9 mouse cellular contexts compared by ENCODE assay signal in the genomic region with DNA sequence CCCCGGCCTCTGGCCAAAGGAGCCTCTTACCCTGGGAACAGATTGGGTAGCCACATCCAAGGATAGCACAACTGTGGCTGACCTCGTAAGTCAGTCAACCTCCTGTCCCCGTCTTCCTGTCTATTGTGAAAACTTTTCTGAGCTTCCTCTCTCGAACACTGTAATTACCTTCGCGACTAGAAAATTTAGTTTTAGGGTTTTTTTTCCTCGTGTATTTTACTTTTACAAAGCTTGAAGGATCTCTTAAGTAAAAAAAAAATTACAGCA. TPM values are rescaled to one million over a fixed set of nuclear protein-coding genes. Genes with fewer than 3 reads are reported as not detected.
DNase-seq lines count a peak whose midpoint lies in the region; ATAC-seq and TF ChIP-seq lines count a peak whose summit lies in the region.
"Had no signal": no experiment of that assay in that cellular context is flagged by ENCODE, and none has a peak within 500 bp of the region (broad histone marks: within the 10 kb centered on the region; RNA-seq: fewer than 3 reads in every experiment).

No protein-coding gene starts in this region.

- no peak for TF ChIP-seq CTCF in kidney, postnatal 0 days (IDR thresholded peaks at IDR 0.05; ENCODE audit: low read depth)
- no peak for TF ChIP-seq CTCF in cortical plate, adult 2 months (IDR thresholded peaks at IDR 0.05; ENCODE audit: extremely low read depth, insufficient read depth, low read length)
- no peak for TF ChIP-seq CTCF in hindbrain, postnatal 0 days (IDR thresholded peaks at IDR 0.05; ENCODE audit: low read depth)

- WGBS in kidney, postnatal 0 days: 2% methylated on average over 7 of the region's 7 CpGs
- 7% methylated on average over 7 of the region's 7 CpGs for WGBS in hindbrain, postnatal 0 days
- WGBS in midbrain, embryonic 15.5 days: 2% methylated on average over 7 of the region's 7 CpGs

- no peak; the same call in 1 of the 2 replicates for ATAC-seq in kidney, postnatal 0 days (replicated peaks; ENCODE audit: low FRiP score, low read depth)
- no peak for ATAC-seq in hindbrain, postnatal 0 days
- ATAC-seq in midbrain, embryonic 15.5 days (replicated peaks): no peak

- no peaks in the 10 kb centered on the region for H3K9me3 ChIP-seq in kidney, postnatal 0 days (replicated peaks; ENCODE audit: low read length)
- H3K9me3 ChIP-seq in hindbrain, postnatal 0 days (ENCODE audit: low read length): no peaks in the 10 kb centered on the region
- no peaks in the 10 kb centered on the region for H3K9me3 ChIP-seq in midbrain, embryonic 15.5 days

- TF ChIP-seq POLR2A in cortical plate, adult 2 months (IDR thresholded peaks at IDR 0.05; ENCODE audit: extremely low read depth, insufficient read depth, low read length): no peak

- H3K4me2 ChIP-seq in kidney, postnatal 0 days (ENCODE audit: low read length): peak overlapping the region; percentile 92
- peak overlapping the region; percentile 88 for H3K4me2 ChIP-seq in hindbrain, postnatal 0 days (ENCODE audit: low read depth, low read length)
- peak overlapping the region; percentile 82 for H3K4me2 ChIP-seq in midbrain, embryonic 15.5 days

- peak overlapping the region; percentile 94 for H3K4me3 ChIP-seq in kidney, postnatal 0 days (replicated peaks; ENCODE audit: low read depth, low read length)
- peak overlapping the region; percentile 92 for H3K4me3 ChIP-seq in cortical plate, adult 2 months (ENCODE audit: insufficient read depth, low read length)
- H3K4me3 ChIP-seq in hindbrain, postnatal 0 days (ENCODE audit: low read length): peak overlapping the region; percentile 78
- peak overlapping the region; percentile 81 for H3K4me3 ChIP-seq in midbrain, embryonic 15.5 days

- H3K9ac ChIP-seq in kidney, postnatal 0 days (ENCODE audit: low read depth, low read length): peak overlapping the region; percentile 85
- peak overlapping the region; percentile 75 for H3K9ac ChIP-seq in hindbrain, postnatal 0 days (replicated peaks; ENCODE audit: low read length)
- peak overlapping the region; percentile 87 for H3K9ac ChIP-seq in midbrain, embryonic 15.5 days

- H3K27me3 ChIP-seq in kidney, postnatal 0 days (ENCODE audit: insufficient read depth, low read length): no peaks in the 10 kb centered on the region
- no peaks in the 10 kb centered on the region for H3K27me3 ChIP-seq in hindbrain, postnatal 0 days (ENCODE audit: insufficient read depth, low read length)
- no peaks in the 10 kb centered on the region for H3K27me3 ChIP-seq in midbrain, embryonic 15.5 days (replicated peaks)

- no peak overlapping the region for H3K27ac ChIP-seq in kidney, postnatal 0 days
- no peak overlapping the region for H3K27ac ChIP-seq in cortical plate, adult 2 months (ENCODE audit: insufficient read depth, low read length)
- H3K27ac ChIP-seq in hindbrain, postnatal 0 days: 0 out of 2 replicates have a peak overlapping the region, but pooled peaks have one; percentile 71
- H3K27ac ChIP-seq in midbrain, embryonic 15.5 days: no peak overlapping the region

- DNase-seq in kidney, postnatal 0 days (ENCODE audit: low spot score): peak; percentile 13
- DNase-seq in kidney, postnatal 25 days: no peak
- DNase-seq in hindbrain, postnatal 0 days (ENCODE audit: low spot score): no peak
- no peak for DNase-seq in gastrocnemius, postnatal 25 days
- DNase-seq in right cerebral cortex, adult 2 months (ENCODE audit: low spot score in 2 of 2): no peak
- DNase-seq in left cerebral cortex, adult 18-20 months (ENCODE audit: low spot score in 2 of 2): no peak

- H3K4me1 ChIP-seq in kidney, postnatal 0 days (replicated peaks; ENCODE audit: insufficient read depth, low read length): no peaks in the 10 kb centered on the region
- H3K4me1 ChIP-seq in cortical plate, adult 2 months (ENCODE audit: control insufficient read depth, insufficient read depth, low read length): no peaks in the 10 kb centered on the region; the same call in 1 of the 2 replicates
- peaks cover 7% of the 10 kb centered on the region; the same call in 1 of the 2 replicates for H3K4me1 ChIP-seq in hindbrain, postnatal 0 days (ENCODE audit: insufficient read depth, low read length)
- H3K4me1 ChIP-seq in midbrain, embryonic 15.5 days: peaks cover 11% of the 10 kb centered on the region

- H3K36me3 ChIP-seq in kidney, postnatal 0 days (ENCODE audit: insufficient read depth, low read length): peaks cover 19% of the 10 kb centered on the region; the same call in 1 of the 2 replicates
- H3K36me3 ChIP-seq in hindbrain, postnatal 0 days (ENCODE audit: insufficient read depth, low read length): peaks cover 12% of the 10 kb centered on the region
- peaks cover 23% of the 10 kb centered on the region for H3K36me3 ChIP-seq in midbrain, embryonic 15.5 days (replicated peaks)

RNA-seq across cellular contexts. Expression of a gene that starts 0.8 kb away (rescaled TPM):
- polyA plus RNA-seq in kidney, postnatal 0 days (2015; fragmentation: Nextera tagmentation; extraction: Ambion mirVana): 19.0 and 19.4 TPM in 2 replicates
- 24.0 and 26.7 TPM in 2 replicates for polyA plus RNA-seq in cortical plate, adult 2 months (2012; rRNA removed)
- 27.1 and 32.6 TPM in 2 replicates for total RNA-seq in hindbrain, postnatal 0 days (2014; rRNA removed)
- 15.1 and 15.3 TPM in 2 replicates for polyA plus RNA-seq in hindbrain, postnatal 0 days (2015; fragmentation: Nextera tagmentation; extraction: Ambion mirVana)
- polyA plus RNA-seq in midbrain, embryonic 15.5 days (2015; fragmentation: Nextera tagmentation; extraction: Ambion mirVana): 16.8 and 17.0 TPM in 2 replicates
- total RNA-seq in gastrocnemius, postnatal 25 days (2021): 10 to 100 TPM in 1 of 2 experiments, 1 to 10 TPM in 1; 9.9 to 11.5 TPM
- 10 to 100 TPM; 37.8 to 40.0 TPM for total RNA-seq in left cerebral cortex, adult 18-20 months (2021)

RNA-seq across cellular contexts. Expression of a gene that starts 10.3 kb away (rescaled TPM):
- 0.18 TPM in 1 of 2 replicates, not detected in the other for polyA plus RNA-seq in kidney, postnatal 0 days (2015; fragmentation: Nextera tagmentation; extraction: Ambion mirVana)
- polyA plus RNA-seq in cortical plate, adult 2 months (2012; rRNA removed): not detected in 2 replicates
- not detected in 2 replicates for total RNA-seq in hindbrain, postnatal 0 days (2014; rRNA removed)
- polyA plus RNA-seq in hindbrain, postnatal 0 days (2015; fragmentation: Nextera tagmentation; extraction: Ambion mirVana): 0.29 and 0.31 TPM in 2 replicates
- polyA plus RNA-seq in midbrain, embryonic 15.5 days (2015; fragmentation: Nextera tagmentation; extraction: Ambion mirVana): 0.27 TPM in 1 of 2 replicates, not detected in the other
- not detected for total RNA-seq in gastrocnemius, postnatal 25 days (2021)
- not detected for total RNA-seq in left cerebral cortex, adult 18-20 months (2021)
- polyA plus RNA-seq: brain, embryonic 14.5 days had no signal

RNA-seq across cellular contexts. Expression of a gene that starts 32.0 kb away (rescaled TPM):
- polyA plus RNA-seq in kidney, postnatal 0 days (2015; fragmentation: Nextera tagmentation; extraction: Ambion mirVana): 0.71 and 0.89 TPM in 2 replicates
- 1.4 TPM in 2 replicates for polyA plus RNA-seq in cortical plate, adult 2 months (2012; rRNA removed)
- 0.58 and 3.1 TPM in 2 replicates for total RNA-seq in hindbrain, postnatal 0 days (2014; rRNA removed)
- polyA plus RNA-seq in hindbrain, postnatal 0 days (2015; fragmentation: Nextera tagmentation; extraction: Ambion mirVana): 1.0 and 1.3 TPM in 2 replicates
- 0.52 and 0.96 TPM in 2 replicates for polyA plus RNA-seq in midbrain, embryonic 15.5 days (2015; fragmentation: Nextera tagmentation; extraction: Ambion mirVana)
- total RNA-seq in gastrocnemius, postnatal 25 days (2021): under 1 TPM in 1 of 2 experiments, not detected in 1; 0.08 TPM
- 1 to 10 TPM; 3.8 to 4.6 TPM for total RNA-seq in left cerebral cortex, adult 18-20 months (2021)

RNA-seq across cellular contexts. Expression of a gene that starts 35.7 kb away (rescaled TPM):
- 19.4 and 20.5 TPM in 2 replicates for polyA plus RNA-seq in kidney, postnatal 0 days (2015; fragmentation: Nextera tagmentation; extraction: Ambion mirVana)
- 23.5 and 27.8 TPM in 2 replicates for polyA plus RNA-seq in cortical plate, adult 2 months (2012; rRNA removed)
- total RNA-seq in hindbrain, postnatal 0 days (2014; rRNA removed): 23.8 and 37.8 TPM in 2 replicates
- 28.6 and 30.9 TPM in 2 replicates for polyA plus RNA-seq in hindbrain, postnatal 0 days (2015; fragmentation: Nextera tagmentation; extraction: Ambion mirVana)
- 21.8 and 24.7 TPM in 2 replicates for polyA plus RNA-seq in midbrain, embryonic 15.5 days (2015; fragmentation: Nextera tagmentation; extraction: Ambion mirVana)
- total RNA-seq in gastrocnemius, postnatal 25 days (2021): 10 to 100 TPM; 31.9 to 35.8 TPM
- 10 to 100 TPM; 51.2 to 53.5 TPM for total RNA-seq in left cerebral cortex, adult 18-20 months (2021)
